Mouse (Mus musculus) limb, embryonic 10.5 days (tissue): ENCODE results near the gene Ppp1r15a. TPM values are rescaled to one million over a fixed set of nuclear protein-coding genes. Genes with fewer than 3 reads are reported as not detected.
"Not testable (repeated sequence)": the region's sequence is repeated elsewhere in the genome, so short reads cannot be mapped to it uniquely, and the experiment has no call there.

Experiments
- DNase-seq: peaks from one replicate; pipeline ENCODE4 v3.0.0-alpha.2; 2017; ENCODE audit warnings: low spot score
- H3K27ac ChIP-seq: fragments of 300-500 bp; sonication (generic); 2 replicates; pipeline ENCODE4 v1.5.1; 2016; ENCODE audit warnings: mild to moderate bottlenecking
- H3K27me3 ChIP-seq: fragments of 300-500 bp; sonication (generic); 2 replicates; pipeline ENCODE4 v1.6.1; 2016; ENCODE audit warnings: low read depth, mild to moderate bottlenecking; ENCODE audit not compliant: poor library complexity, severe bottlenecking
- H3K36me3 ChIP-seq: fragments of 300-500 bp; sonication (generic); 2 replicates; pipeline ENCODE4 v1.6.1; 2016; ENCODE audit warnings: mild to moderate bottlenecking, moderate library complexity
- H3K4me1 ChIP-seq: fragments of 300-500 bp; sonication (generic); 2 replicates; pipeline ENCODE4 v1.6.1; 2016
- H3K4me3 ChIP-seq: fragments of 300-500 bp; sonication (generic); 2 replicates; pipeline ENCODE4 v1.5.1; 2016; ENCODE audit warnings: mild to moderate bottlenecking, moderate library complexity
- H3K9me3 ChIP-seq: fragments of 300-500 bp; sonication (generic); replicated peaks from 2 replicates; pipeline ENCODE4 v1.6.1; 2016; ENCODE audit warnings: mild to moderate bottlenecking
- WGBS: fragments of 180-500 bp; shearing (Covaris S2); methylation state at CpG from one replicate; pipeline ENCODE4 v1.1.7; 2016; 5-methylcytosine and 5-hydroxymethylcytosine counted together
- polyA plus RNA-seq: library from polyadenylated mRNA; unstranded; fragments of >200 nt; fragmentation: Nextera tagmentation; extraction: Ambion mirVana; gene quantifications from 2 replicates; pipeline ENCODE4 v1.2.1, GENCODE M21; 2016

Ppp1r15a gene
- polyA plus RNA-seq, 1 experiment from 2014 or later = 25.7 TPM

DNA sequence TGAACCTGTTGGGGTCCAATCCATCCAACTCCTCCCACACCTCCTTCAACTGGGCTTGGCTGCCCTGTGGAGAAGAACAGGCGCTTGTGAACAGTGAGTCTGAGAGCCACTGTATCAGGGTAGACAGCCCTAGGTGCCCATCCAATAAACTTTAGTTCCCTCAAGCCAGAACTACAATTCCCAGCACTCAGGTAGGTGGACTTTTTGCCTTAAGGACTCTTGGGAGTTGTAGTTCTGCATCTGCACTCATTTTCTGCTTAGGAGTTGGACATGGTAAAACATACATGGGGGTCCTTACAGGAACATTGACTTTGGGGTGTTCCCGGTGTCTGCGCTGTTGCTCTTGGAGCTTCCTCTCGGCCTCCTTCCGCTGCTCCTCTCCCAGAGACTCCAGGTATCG, 27.6 kb downstream of the Ppp1r15a start:
- no peak for DNase-seq
- Histone ChIP-seq H3K4me3 (no peak overlapping the region), H3K9me3 (no peaks in the 10 kb centered on the region), H3K4me1 (no peaks in the 10 kb centered on the region), H3K27ac (no peak overlapping the region), H3K27me3 (no peaks in the 10 kb centered on the region), H3K36me3 (peaks cover 98% of the 10 kb centered on the region)
- WGBS = 97% methylated on average over 6 of the region's 6 CpGs

DNA sequence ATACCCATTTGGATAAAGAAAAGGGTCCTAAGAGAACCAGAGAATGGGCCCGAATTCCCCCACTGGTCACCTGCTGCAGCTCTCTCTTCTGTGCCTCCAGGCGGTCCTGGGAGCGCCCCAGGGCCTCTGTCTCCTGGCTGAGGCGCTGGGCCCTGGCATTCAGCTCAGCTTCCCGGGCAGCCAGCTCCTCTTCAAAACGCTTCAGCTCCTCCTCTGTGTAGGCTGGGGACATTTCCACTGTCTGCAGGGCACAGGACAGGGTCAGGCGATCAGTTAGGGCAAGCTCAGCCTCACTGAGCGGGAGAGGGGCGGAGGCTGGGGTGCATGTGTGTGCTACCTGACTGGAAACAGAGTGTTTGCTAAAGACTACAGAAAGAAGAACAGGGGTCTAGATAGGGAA, 31.5 kb downstream of the Ppp1r15a start:
- Histone ChIP-seq H3K27me3 (no peaks in the 10 kb centered on the region), H3K36me3 (peaks cover 77% of the 10 kb centered on the region), H3K4me1 (peaks cover 16% of the 10 kb centered on the region), H3K27ac (no peak overlapping the region), H3K4me3 (no peak overlapping the region), H3K9me3 (no peaks in the 10 kb centered on the region)
- WGBS = 85% methylated on average over 9 of the region's 9 CpGs
- no peak for DNase-seq

DNA sequence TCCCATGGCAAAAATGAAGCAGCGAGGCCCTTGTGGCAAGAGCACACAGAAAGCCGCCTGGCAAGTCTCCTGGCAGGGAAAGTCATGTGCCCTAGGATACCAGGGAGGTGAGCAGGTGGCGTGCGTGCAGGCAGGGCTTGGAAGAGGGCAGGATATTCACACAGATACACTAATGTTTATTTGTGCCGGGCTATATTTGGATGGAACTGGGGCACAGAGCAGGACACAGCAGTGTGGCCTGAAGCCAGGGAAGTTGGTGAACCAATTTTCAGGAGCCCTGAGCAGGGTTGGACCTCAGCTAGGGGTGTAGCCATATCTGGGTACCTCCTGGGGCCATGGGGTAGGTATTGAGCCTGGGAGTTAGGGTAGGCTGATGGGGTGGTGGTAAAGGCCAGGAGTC, 33.1 kb downstream of the Ppp1r15a start:
- H3K4me1 ChIP-seq = peaks cover 30% of the 10 kb centered on the region
- H3K27ac ChIP-seq = no peak overlapping the region
- 97% methylated on average over 5 of the region's 5 CpGs for WGBS
- no peaks in the 10 kb centered on the region for H3K9me3 ChIP-seq
- no peak for DNase-seq
- H3K4me3 ChIP-seq = no peak overlapping the region
- no peaks in the 10 kb centered on the region for H3K27me3 ChIP-seq
- peaks cover 61% of the 10 kb centered on the region for H3K36me3 ChIP-seq

DNA sequence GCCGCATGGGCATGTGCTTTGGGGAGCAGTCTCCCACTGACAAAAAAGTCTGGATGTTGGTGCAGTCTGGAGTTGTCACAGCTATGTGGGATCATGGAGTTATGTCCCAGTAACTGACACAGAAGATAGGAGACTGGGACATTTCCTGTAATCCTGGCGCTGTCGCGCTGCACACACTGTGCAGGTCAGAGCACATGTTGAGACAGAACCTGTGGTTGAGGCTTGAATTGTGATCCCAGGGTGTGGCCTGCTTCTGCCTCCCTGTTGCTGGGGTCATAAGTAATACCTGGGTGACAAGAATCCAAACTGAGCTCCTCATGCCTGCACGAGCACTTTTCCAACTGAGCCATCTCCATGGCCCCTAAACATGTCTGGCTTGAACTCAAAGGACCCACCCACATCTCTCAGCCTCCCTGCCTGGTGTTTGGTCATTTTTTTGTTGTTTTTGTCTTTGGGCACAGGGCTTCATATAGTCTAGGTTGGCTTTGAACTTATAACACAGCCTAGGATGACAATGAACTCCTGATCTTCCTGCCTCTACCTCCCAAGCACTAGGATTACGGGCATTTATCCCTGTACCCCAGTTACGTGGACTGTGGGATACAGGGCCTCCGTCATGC, 33.7 kb downstream of the Ppp1r15a start:
- peaks cover 33% of the 10 kb centered on the region for H3K4me1 ChIP-seq
- peaks cover 55% of the 10 kb centered on the region for H3K36me3 ChIP-seq
- 96% methylated on average over 8 of the region's 8 CpGs for WGBS

GRCm38 (mm10) chr7:45491264-45491663, 34.8 kb downstream of the Ppp1r15a start:
- Histone ChIP-seq H3K4me3 (no peak overlapping the region), H3K9me3 (no peaks in the 10 kb centered on the region), H3K36me3 (peaks cover 47% of the 10 kb centered on the region), H3K27ac (0 out of 2 replicates have a peak overlapping the region, but pooled peaks have one; percentile 31), H3K27me3 (no peaks in the 10 kb centered on the region), H3K4me1 (peaks cover 33% of the 10 kb centered on the region)
- DNase-seq = no peak
- WGBS = 24% methylated on average over 3 of the region's 3 CpGs

More for the DNA sequence above, 33.7 kb downstream of the Ppp1r15a start:
- DNase-seq = no peak
- Histone ChIP-seq H3K27ac (no peak overlapping the region), H3K27me3 (no peaks in the 10 kb centered on the region), H3K4me3 (no peak overlapping the region), H3K9me3 (no peaks in the 10 kb centered on the region)

- peaks cover 33% of the 10 kb centered on the region for H3K4me1 ChIP-seq
- peak; percentile 68 for DNase-seq
- H3K27ac ChIP-seq = 0 out of 2 replicates have a peak overlapping the region, but pooled peaks have one; percentile 31
- WGBS = 25% methylated on average over 9 of the region's 9 CpGs
- H3K36me3 ChIP-seq = peaks cover 42% of the 10 kb centered on the region
- no peaks in the 10 kb centered on the region for H3K27me3 ChIP-seq
- H3K4me3 ChIP-seq = no peak overlapping the region
- H3K9me3 ChIP-seq = no peaks in the 10 kb centered on the region
These were observed 35.2 kb downstream of the Ppp1r15a start for GRCm38 (mm10) chr7:45490822-45491221.

DNA sequence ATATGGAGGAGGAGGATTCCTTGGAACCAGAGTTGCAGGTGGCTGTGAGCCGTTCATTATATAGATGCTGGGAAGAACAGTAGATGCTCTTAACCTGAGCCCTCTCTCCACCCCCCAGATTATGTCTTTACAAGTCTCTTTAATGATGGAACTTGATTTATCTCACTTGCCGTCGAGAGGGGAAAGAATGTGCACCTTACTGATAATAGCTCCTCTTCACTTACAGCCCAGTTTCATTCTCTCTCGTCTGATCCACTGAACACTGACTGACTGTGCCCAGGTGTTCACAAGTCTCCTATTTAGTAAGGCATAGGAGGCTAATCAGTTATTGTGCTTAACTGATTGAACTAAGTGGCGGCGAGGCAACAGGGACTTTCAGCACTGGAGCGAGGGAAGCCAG, 36.5 kb downstream of the Ppp1r15a start:
- no peak overlapping the region for H3K4me3 ChIP-seq
- no peaks in the 10 kb centered on the region for H3K27me3 ChIP-seq
- no peak overlapping the region for H3K27ac ChIP-seq
- peaks cover 32% of the 10 kb centered on the region for H3K36me3 ChIP-seq
- DNase-seq = no peak
- 70% methylated on average over 7 of the region's 7 CpGs for WGBS
- H3K9me3 ChIP-seq = no peaks in the 10 kb centered on the region
- H3K4me1 ChIP-seq = peaks cover 33% of the 10 kb centered on the region

- 9% methylated on average over 38 of the region's 38 CpGs for WGBS
- H3K4me1 ChIP-seq = peaks cover 33% of the 10 kb centered on the region
- peak; percentile 76 for DNase-seq
- peak within 1 kb of the TSS; percentile 88 for H3K27ac ChIP-seq
- peaks cover 22% of the 10 kb centered on the region for H3K36me3 ChIP-seq
- no peaks in the 10 kb centered on the region for H3K27me3 ChIP-seq
- H3K4me3 ChIP-seq = peak within 1 kb of the TSS; percentile 63
- no peaks in the 10 kb centered on the region for H3K9me3 ChIP-seq
These were observed 37.5 kb downstream of the Ppp1r15a start, which contains the start of gene Dhdh for GRCm38 (mm10) chr7:45488293-45489204. Dhdh (minus strand) TSS chr7:45488805.

GRCm38 (mm10) chr7:45487861-45488292, 38.2 kb downstream of the Ppp1r15a start:
- peak; percentile 52 for DNase-seq
- H3K9me3 ChIP-seq = no peaks in the 10 kb centered on the region
- no peaks in the 10 kb centered on the region for H3K27me3 ChIP-seq
- H3K36me3 ChIP-seq = peaks cover 15% of the 10 kb centered on the region
- WGBS = 38% methylated on average over 11 of the region's 11 CpGs
- H3K4me3 ChIP-seq = peak overlapping the region; percentile 63
- H3K4me1 ChIP-seq = peaks cover 33% of the 10 kb centered on the region
- H3K27ac ChIP-seq = peak overlapping the region; percentile 88

DNA sequence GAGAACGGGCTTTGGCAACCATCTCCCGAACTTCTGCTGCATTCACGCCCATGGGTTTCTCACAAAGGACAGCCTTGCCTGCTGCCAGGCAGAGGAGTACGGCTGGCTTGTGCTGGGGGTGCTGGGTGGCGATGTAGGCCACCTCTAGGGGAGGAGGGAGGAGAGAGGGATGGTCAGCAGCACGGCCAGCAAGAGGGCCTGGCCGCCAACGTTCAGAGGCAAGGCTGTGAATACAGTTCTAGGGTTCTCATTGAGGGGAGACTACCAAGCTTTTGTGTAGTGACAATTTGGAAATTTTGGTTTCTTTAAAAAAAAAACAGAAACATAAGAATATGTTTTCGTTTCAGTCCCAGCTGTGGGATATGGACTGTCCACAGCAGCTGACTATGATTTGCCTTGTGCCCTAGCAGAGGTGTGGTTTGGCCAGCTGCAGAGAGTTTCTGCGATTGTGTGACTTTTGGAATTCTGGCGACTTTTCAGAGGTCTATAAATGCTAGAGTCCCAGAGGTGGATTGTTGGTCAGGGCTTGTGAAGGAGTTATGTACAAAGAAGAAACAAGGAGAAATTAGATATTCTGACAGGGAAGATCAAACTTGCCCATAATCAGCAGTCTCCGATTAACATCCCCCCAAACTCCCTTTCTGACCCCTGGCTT, 39.2 kb downstream of the Ppp1r15a start, which contains the start of gene Gm45808:
Gene Gm45808, minus strand, starts transcription at position 51 of the 655 bp plus-strand sequence.
- Histone ChIP-seq H3K27ac (peak within 1 kb of the TSS; percentile 88), H3K4me1 (peaks cover 33% of the 10 kb centered on the region), H3K9me3 (no peaks in the 10 kb centered on the region), H3K36me3 (peaks cover 6% of the 10 kb centered on the region; the same call in 1 of the 2 replicates), H3K27me3 (no peaks in the 10 kb centered on the region), H3K4me3 (no peak within 1 kb of the TSS)
- DNase-seq = no peak
- WGBS = 85% methylated on average over 12 of the region's 12 CpGs

DNA sequence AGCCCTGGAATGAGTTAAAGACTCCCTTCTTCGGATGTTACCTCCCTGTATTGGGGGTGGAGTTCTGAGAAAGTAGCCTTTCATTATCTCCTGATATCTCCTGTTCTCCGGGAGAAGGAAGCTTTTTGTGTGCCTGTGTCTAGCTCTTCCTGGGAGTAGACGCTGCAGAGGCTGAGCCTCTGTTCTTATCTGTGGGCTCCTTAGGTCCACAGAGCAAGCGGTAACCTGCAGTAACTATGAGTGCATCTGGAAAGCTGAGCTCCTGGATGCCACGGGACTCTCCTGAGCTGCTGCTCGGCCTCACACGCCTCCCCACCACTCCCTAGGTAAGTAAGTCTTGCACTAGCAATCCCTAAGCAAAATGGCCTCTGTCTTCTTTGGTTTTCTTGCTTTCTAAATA, 39.9 kb downstream of the Ppp1r15a start:
- no peak overlapping the region for H3K27ac ChIP-seq
- no peak for DNase-seq
- 0 out of 2 replicates have a peak, but pooled peaks cover 5% of the 10 kb centered on the region for H3K36me3 ChIP-seq
- H3K4me3 ChIP-seq = no peak overlapping the region
- H3K9me3 ChIP-seq = no peaks in the 10 kb centered on the region
- 81% methylated on average over 7 of the region's 7 CpGs for WGBS
- peaks cover 31% of the 10 kb centered on the region for H3K4me1 ChIP-seq
- H3K27me3 ChIP-seq = no peaks in the 10 kb centered on the region

DNA sequence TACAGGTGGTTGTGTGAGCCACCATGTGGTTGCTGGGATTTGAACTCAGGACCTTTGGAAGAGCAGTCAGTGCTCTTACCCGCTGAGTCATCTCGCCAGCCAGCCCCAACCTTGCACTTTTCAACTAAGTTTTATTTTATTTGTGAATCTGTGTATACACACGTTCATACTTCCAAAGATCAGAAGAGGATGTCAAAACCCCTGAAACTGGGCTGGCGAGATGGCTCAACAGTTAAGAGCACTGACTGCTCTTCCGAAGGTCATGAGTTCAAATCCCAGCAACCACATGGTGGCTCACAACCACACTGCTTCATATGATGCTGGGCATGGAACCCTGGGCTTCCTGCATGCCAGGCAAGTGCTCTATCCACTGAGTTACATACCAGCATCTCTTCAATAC, 41.1 kb downstream of the Ppp1r15a start:
- H3K4me3 ChIP-seq, DNase-seq, H3K27me3 ChIP-seq, H3K9me3 ChIP-seq, H3K27ac ChIP-seq, H3K36me3 ChIP-seq: not testable (repeated sequence)
- H3K4me1 ChIP-seq = peaks cover 19% of the 10 kb centered on the region
- WGBS = 95% methylated on average over 5 of the region's 5 CpGs
